Mouse (Mus musculus) ovary, postnatal 14 days (tissue): ENCODE results near the gene Kif26a.

Experiments used
- DNase-seq: peaks from one replicate; pipeline ENCODE4 v3.0.0; 2022; ENCODE audit warnings: low spot score

The Kif26a gene

DNA sequence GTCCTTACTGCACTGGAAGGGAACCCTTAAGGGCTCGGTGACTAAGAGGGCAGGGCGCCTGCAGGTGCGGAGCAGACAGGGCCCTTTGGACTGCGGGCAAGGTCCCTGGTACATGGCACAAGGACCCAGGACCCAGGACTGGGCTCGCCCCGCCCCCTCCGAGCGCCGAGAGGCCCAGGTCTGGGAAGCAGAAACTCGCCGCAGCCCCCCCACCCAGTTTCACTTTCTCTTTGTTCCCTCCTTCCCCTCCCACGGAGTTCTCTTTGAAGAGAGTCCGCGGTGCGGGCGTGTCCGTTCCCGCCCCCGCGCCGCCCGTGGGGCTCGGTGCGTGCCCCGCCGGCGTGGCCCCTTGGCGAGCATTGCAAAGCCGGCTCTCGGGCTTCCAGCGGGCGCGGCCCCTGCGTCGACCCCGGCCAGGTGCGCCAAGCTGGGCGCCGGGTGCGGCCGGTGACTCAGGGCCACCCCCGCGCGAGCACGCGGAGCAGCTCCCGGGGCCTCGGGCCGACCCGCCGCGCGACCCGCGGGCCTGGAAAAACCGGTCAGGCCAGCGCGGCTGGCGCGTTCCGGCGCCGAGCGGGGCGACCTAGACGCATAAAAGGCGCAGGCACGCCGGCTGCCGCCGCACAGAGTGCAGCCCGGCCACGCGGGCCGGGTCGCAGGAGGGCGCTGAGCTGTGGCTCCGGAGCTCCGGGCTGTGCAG, 15.7 kb upstream of the Kif26a start:
- peak; percentile 64 for DNase-seq

DNA sequence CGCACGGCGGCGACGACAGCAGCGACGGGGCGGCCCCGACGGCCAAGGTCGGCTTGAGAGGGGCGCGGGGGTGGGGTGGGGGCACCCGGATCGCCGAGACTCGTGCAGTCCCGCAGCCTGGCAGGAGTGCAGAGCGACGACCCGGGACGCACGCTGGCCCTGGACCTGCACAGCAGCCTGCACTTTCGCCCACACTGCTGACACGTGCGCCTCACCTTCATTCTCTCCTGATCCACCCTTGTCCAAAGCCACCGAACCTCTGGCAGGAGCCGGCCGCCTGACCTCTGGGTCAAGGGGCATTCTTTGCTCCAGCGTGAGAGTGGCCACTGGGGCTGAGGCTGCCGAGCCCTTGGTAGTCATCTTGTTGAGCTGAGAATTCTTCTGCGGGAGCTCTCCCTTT, 15.1 kb upstream of the Kif26a start:
- no peak for DNase-seq

DNA sequence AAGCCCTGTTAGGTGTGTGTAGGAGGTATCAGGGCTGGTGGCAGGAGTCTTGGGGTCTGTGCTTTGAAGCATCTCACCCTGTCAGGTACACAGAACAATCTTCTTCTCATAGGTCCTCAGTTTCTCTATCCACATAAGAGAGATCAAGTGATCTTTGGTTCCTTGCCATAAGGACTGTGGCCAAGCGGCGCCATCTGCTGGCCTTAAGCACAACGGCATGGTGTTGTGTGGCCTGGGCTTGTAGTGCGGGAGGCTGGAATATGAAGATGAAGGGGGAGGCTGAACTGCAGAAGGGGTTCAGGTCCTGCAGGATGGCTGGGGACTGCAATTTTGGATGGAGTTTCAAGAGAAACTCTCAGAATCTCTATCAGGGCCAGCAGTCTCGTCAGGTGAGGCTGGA, 5.8 kb upstream of the Kif26a start:
- DNase-seq, result no peak

DNA sequence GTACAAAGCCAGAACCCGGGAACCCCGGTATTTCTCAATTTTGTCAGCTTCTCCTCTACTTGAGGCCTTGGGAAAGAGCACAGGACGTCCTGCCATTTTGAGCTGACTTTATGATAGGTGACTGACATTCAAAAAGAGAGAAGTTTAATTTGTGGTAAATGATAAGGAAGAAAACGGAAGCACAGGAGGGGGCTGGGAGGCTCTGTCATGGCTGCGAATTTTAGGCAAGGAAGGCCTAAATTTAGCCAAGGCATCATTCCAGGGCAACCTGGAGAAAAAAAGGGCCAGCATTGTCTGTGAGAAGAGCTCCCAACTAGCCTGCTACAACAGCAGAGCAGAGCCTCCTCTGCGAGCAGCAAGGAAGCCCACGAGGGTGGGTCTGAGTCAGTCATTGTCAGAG, 5.3 kb upstream of the Kif26a start:
- no peak for DNase-seq

DNA sequence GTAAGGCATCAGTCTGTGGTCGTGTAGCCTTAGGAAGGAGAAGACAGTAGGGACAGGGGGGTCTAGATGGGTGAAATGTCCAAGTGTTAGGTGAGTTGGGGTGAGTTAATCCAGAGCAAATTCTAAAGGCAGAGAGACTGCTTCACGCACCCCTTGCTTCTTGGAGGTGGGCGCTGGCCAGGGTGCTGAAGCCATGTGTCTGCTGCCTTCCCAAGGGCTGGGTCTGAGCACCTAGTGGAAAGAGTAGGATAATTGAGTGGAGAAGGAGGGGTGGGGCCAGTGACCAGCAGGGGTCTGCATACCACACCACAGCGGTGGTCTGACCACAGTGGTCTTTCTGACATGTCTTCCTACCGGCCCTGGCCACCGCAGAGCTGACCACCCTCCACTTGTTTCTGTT, 4.7 kb upstream of the Kif26a start:
- DNase-seq, result peak; percentile 56

DNA sequence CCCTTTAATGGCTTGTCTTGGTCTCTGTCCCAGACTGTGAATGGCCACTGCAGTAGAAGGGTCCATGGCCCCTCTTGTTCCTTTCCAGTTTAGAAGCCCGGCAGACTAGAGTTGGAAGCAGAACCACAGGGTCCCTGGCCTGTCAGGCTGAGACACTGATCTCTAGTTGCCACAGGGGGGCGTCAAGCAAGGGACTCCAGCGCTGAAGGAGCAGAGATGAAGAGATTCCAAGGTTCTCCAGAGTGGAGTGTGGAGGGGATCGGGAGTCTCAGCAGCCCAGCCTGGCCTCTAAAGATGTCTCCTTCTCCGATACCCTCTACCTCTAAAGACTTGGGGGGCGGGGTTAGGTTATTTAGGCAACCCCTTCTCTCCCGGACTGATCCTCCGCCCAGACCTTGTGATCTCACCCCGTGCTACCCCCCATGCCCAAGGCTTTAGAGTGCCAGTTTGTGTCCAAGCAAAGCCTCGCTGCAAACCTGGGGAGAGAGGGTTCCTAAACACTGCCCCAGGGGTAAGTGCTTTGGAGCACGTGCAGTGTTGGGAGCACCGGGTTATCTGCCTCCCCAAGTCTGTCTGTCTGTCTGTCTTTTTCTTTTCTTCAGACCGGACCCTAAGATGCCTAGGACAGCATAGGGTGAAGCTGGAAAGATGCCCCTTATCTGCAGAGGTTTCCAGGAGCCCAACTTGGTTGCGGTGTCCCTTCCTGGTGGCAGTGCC, 2.7 kb upstream of the Kif26a start:
- no peak for DNase-seq

DNA sequence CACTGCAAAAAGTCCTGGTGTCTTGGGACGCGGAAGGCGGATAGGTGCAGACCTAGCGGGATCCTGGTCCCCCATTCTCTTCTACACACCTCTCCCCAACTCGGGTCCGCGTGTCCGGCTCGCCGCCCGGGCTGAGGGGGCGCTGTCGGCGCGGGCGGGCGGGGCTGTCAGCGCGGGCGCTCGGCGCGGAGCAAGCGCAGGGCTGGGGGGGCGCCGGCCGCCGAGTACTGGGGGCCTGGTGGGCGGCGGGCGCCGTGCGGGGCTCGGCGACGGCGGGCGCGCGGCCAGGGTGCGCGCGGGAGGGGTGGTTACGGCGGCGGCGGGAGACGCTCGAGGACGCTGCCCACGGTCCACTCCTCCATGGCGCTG, 2.2 kb upstream of the Kif26a start:
- no peak for DNase-seq

DNA sequence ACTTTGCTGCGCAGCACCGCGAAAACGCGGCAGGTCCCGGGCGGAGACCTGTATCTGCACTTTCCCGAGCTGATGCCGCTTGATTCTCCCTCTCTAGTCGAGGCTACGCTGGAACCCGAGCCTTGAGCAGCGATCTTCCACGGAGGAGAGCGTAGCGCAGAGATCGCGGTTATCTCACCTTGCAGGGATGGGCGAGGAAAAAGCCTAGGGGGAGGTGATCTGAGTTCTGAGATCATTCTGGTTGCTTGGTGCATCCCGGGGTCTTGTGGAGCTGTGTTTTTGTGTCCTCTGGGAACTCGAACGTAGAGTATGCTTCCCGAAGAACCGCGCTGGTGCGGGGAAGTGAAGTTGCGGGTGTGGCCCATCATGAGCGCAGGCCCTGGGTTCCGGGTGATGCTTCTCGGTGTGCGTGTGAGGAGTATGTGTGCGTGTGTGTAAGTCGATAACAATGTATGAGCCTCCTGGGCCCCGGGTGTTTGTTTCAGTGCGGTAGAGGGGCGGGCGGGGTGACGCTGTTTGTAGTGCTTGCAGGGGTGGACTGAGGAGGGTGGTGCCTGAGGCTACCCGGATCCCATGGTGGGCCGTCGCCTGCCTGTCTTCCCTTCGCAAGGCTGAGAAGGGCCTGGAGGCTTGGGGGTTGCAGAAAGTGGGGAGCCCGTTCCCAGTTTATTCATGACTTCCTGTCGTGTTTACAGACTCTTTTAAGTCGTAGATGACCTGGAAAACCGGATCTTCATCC, 1.5 kb upstream of the Kif26a start:
- no peak for DNase-seq

DNA sequence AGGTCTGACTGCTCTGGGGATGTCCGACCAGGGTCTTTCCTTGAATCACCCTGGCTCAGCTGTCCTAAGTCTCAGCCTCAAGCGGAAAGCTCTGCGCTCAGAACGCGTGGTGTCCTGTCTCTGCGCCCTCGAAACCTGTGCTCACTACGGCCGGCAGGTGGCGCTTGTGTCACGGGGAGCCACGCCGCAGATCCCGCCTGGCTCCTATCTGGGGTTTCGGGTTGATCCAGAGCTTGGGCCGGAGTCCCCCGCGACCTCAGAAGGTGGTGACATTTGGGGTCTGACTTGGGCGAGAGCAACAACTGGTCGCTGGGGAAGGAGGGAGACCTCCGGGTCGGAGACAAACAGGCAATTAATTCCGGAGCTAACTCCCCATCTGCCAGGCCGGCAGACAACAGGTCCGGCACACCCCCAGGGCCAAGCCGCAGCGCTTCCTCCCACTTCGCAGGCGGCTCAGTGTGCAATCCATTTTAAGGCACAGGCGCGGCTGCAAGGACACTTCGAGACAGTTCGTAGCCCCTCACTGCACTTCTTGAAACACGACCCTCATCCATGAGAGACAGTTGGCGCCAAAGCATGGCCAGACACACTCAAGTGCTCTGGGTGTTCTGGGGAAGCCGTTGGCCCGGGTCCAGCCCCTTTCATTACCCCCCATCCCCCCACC, 665 bp upstream of the Kif26a start:
- peak; percentile 86 for DNase-seq

DNA sequence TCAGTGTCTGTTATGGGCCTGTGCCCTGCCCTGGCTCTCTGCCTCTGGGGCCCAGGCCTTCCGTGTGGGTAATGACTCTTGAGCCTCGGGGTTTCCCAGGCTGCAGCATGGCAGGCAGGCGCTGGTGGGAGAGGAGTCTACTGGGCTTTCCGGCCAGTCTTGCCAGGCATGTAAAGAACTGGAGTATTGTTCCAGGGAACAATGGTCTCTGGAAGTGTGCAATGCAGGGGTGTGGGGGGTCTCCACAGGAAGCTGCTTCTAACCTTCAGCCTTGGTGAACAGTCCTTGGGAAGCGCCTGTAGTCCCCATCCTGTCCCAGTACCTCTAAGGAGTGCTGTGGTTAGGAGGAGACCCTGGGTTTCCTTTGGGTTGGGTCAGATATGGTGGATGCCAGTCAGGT, 1.4 kb downstream of the Kif26a start:
- DNase-seq, result no peak

DNA sequence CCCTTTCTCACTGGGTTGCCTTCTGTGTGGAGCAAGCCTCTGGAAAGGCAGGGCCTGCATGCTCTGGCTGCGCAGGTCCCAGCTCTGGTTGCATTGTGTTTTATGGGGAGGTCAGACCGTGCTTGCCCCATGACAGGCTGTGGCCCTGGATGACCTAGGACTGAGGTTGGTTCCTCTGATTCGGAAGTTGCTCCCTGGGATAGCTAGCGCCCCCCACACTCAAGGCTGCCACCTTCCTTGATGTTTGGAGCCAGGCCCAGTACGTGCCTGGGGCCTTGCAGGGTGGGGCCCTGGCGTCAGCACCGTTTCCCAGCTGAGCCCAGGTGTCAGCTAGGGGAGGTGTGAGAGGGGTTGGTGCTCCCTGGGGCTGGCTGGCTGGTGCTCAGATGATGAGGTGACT, 4.0 kb downstream of the Kif26a start:
- no peak for DNase-seq

DNA sequence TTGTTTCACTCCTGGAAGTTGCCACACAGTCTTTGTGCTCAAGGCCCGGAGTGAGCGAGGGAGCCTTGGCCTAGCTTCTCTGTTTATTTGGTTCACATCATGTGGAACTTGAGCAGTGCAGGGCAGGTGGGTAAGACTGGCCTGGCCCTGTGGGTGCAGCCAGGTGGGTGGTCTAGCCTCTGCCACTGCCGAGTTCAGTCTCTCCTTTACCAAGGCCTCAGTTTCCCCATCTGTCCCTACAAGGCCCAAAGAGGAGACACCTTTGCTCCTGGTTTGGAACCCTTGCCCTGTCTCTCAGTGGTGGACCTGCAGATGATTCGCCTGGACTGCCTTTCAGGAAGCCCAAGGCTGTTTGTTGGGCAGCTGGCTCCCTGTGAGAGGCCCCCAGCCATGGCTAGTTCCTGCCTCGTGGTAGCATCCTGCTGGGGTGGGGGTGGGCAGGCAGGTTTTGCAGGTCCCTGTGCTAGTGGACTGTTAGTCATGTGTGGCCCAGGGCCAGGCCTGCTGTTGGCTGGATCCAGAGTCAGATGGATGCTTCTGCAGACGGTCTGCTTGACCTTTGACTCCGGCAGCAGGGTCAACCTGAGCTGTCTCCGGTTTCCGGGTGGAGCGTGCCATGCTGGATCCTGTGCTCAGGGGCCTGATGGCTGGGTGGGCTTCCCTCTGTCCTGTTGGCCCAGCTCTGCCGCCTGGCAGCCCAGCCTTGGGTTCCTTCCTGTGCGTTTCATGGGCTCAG, 5.4 kb downstream of the Kif26a start:
- DNase-seq, result no peak

DNA sequence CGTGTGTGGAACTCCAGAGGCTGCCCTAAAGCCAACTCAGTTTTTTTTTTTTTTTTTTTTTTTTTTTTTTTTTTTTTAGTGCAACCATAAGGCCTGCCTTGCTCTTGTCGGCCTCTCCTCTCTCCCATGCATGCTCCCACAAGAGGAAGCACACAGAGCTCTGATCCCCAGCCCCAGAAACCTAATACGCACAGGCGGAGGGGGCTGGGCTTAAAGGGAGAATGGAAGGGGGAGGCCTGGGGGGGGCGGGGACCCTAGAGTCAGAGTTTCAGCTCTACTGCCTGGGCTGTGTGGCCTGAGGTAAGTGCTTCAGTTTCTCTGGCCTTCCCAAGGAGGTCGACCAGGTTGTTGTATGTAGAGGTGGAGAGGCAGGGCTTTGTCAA, 6.0 kb downstream of the Kif26a start:
- DNase-seq, result no peak

DNA sequence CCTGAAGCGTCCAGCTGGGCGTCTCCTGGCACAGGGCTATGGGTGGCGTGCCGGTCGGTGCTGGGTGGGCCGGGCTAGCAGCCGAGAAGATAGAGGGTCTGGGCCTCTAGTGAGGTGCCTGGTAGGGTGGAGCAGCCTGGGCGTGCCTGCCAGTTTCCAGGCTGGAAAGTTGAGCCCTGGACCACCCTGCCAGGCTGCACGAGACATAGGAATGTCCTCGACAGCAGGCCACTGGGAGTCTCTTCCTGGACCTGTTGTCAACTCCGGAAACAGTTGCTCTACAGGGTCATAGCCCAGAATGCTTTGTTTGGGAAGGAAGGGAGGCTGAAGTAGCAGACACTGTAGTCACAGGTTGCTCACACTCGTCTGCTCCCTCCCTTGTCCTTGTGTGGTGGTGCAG, 7.6 kb downstream of the Kif26a start:
- no peak for DNase-seq

DNA sequence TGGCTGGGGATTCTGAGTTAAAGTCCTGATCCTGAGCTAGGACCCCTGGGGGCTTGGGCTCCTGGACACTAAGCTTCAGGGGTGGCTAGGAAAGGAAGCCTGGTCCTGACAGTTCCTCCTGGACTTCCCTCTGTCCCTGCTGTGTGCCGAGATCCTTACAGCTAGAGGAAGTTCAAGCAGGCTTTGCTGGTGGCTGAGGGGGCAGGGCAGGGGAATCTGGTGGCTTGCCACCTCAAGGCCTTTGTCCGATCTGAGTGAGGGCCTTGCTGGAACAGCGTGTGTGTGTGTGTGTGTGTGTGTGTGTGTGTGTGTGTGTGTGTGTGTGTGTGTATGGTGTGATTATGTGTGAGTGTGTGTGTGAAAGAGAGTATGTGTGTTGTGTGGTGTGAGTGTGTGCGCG, 8.5 kb downstream of the Kif26a start:
- no peak for DNase-seq

DNA sequence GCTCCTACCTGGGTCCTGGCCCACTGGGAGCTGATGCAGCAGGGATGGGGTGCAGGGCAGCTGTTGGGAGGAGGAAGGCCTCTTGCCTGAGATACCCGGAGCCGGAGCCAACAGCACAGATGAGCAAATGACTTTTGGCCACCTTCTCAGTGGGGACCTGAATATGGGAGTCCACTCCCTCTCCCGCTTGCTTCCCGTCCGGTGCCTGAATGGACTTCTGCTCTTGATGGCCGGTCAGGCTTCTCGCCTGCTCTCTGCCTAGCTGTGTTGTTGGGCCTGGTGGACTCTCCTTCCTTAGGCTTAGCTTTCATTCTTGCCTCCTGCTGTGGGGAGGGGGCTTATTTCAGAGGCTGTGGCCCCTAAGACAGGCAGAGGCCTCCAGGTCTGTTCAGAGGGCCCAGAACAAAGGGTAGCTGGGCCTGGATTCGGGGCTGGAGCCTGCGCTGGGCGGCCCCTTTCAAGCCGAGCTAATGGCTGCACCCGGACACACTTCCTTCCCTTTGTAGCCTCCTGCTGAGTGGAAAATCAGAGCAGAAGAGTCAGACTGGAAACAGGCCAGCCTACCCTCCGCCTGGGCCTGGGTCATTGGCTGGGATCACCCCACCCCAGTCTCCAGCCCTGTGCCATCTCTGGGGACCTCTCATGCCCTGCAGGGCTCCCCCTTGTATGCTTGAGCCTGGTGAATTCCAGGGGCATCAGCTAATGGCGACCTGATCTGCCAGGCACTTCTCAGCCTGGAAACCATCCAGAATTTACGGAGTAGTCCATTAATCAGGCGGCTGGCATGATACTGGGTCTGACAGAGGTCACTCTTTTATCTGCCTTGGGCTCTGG, 9.4 kb downstream of the Kif26a start:
- DNase-seq, result no peak

DNA sequence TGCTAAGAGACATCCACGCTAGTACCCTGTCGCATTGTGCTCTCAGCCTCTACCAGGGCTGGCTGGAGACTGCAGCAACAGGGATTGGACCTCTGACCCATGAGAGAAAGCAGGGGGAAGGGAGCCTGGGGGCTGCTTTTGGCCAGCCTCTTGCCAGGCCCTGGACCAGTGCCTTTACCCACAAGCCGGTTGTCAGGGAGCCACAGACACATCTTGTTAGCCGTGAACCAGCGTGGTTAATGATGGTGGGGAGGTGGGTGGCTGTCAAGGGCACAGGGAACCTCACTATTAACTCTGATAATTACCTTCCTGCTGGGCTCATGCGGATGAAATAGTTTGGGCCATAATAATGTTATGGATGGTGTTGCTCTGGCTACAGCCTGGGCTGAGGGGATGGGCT, 10.8 kb downstream of the Kif26a start:
- no peak for DNase-seq

DNA sequence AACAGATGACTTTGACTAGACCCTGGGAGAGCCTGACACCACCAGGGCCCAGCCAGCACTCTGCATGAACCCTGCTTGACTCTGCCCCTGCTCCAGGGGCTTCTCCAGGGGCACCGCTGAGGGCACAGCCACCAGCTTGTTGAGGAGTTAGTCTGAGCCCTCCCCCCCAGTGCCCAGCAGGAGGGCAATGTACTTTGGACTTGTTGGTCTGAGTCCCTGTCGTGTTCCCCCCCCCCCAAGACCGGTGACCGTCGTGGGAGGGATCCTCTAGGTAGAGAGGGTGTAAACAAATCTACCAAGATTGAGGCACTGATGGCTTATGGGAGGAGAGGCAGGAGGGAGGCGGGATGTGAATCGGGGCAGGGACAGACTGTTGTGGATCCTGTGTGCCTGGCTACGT, 12.2 kb downstream of the Kif26a start:
- DNase-seq, result no peak

DNA sequence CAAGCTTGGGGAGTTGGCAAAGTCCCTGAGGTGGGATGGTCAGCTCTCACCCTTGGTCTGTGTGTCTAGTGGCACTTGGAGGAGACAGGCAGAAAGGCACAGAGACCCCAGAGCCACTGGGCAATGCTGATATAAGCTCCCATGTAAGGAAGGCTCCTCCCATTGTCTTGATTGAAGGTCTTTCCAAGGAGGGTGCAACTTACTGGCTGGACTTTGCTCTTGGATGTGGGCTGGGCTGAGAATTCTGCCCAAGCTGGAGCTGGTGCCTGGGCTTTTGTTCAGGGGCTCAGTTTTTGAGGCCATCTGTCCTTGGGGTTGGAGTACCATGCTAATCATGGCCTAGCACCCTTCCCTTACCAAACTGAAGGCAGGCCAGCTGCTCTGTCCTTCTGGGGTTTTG, 12.8 kb downstream of the Kif26a start:
- DNase-seq, result no peak

DNA sequence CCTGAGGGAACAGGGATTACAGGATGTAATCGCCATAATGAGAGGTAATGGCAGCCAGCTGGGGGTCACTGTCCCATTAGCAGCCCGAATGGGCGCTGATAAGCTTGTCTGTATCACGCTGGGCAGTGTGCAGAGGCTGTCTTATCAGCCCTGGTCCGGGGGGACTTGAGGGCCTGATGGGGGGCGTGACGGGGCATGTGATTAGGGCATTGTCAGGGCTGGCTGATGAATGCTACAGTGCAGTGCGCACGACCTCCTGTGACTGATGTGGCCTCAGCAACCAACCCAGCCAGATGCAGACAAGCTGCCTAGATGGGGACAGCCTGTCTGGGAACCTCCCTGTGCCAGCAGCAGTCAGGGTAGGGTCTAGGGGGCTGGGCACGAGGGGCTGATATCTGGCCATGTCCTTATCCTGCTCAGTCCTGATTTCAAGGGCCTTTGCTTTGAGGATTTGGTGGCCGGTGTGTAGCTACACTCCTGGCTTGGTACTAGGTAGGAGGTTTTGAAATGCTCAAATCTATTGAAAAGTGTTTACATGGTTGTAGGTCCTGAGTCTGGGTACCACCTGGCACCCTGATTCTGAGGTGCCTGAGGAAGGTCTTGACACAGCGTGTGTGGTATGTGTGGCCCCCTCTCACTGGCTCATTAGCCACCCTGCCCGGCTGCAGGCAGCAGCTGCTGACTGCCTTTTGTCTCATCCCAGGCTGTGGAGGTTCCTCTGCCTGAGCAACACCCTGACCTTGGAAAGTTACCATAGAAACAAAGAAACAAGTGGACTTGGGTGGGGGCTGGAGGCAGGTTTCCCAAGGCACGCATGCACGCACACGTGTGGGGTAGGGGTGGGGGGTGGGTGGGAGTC, 18.2 kb downstream of the Kif26a start:
- DNase-seq, result no peak
